11 mouse cellular contexts compared by ENCODE assay signal in the genomic region with DNA sequence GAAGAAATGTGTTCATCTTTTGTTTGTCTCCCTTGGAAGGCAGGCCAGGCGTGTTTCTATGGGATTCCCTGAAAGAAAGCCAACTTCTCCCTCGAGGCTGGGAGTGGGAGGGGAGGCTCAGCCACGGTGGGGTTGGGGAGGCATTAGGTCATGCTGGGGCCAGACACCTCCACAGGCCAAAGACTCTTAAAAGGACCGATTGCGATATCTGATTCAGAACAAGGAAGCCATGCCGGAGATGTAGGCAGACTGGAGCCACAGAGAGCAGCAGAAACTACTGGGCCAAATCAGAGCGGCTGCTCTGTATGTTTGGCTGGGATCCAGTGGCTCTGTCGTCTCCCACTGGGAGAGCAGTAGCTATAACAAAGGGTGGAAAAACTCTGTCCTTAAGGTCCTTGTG. TPM values are rescaled to one million over a fixed set of nuclear protein-coding genes. Genes with fewer than 3 reads are reported as not detected.
DNase-seq lines count a peak whose midpoint lies in the region; ATAC-seq and TF ChIP-seq lines count a peak whose summit lies in the region.
"Had no signal": no experiment of that assay in that cellular context is flagged by ENCODE, and none has a peak within 500 bp of the region (broad histone marks: within the 10 kb centered on the region; RNA-seq: fewer than 3 reads in every experiment).

No protein-coding gene starts in this region.

- no peaks in the 10 kb centered on the region for H3K36me3 ChIP-seq in hindbrain, postnatal 0 days (ENCODE audit: insufficient read depth, low read length)
- no peaks in the 10 kb centered on the region for H3K36me3 ChIP-seq in liver, postnatal 0 days (replicated peaks; ENCODE audit: insufficient read depth, low read length)
- H3K36me3 ChIP-seq: limb, embryonic 12.5 days had no signal

- no peak for TF ChIP-seq CTCF in hindbrain, postnatal 0 days (IDR thresholded peaks at IDR 0.05; ENCODE audit: low read depth)
- no peak for TF ChIP-seq CTCF in liver, postnatal 0 days (IDR thresholded peaks at IDR 0.05; ENCODE audit: low read depth)

- no peak overlapping the region for H3K4me3 ChIP-seq in hindbrain, postnatal 0 days (ENCODE audit: low read length)
- H3K4me3 ChIP-seq in liver, postnatal 0 days (ENCODE audit: low read depth, low read length): no peak overlapping the region
- H3K4me3 ChIP-seq: limb, embryonic 12.5 days had no signal

- H3K4me1 ChIP-seq in hindbrain, postnatal 0 days (ENCODE audit: insufficient read depth, low read length): peaks cover 32% of the 10 kb centered on the region
- H3K4me1 ChIP-seq in liver, postnatal 0 days (ENCODE audit: insufficient read depth): no peaks in the 10 kb centered on the region

- no peaks in the 10 kb centered on the region for H3K9me3 ChIP-seq in hindbrain, postnatal 0 days (ENCODE audit: low read length)
- no peaks in the 10 kb centered on the region for H3K9me3 ChIP-seq in liver, postnatal 0 days (ENCODE audit: low read length)
- H3K9me3 ChIP-seq: limb, embryonic 12.5 days had no signal

- H3K4me2 ChIP-seq in hindbrain, postnatal 0 days (ENCODE audit: low read depth, low read length): 0 out of 2 replicates have a peak overlapping the region, but pooled peaks have one; percentile 17
- no peak overlapping the region for H3K4me2 ChIP-seq in liver, postnatal 0 days (ENCODE audit: low read depth, low read length)
- H3K4me2 ChIP-seq: limb, embryonic 12.5 days had no signal

- H3K27ac ChIP-seq in hindbrain, postnatal 0 days: peak overlapping the region; percentile 37
- H3K27ac ChIP-seq in liver, postnatal 0 days (ENCODE audit: low read depth): no peak overlapping the region
- H3K27ac ChIP-seq: limb, embryonic 12.5 days had no signal

- WGBS in hindbrain, postnatal 0 days: 12% methylated on average over 8 of the region's 8 CpGs
- WGBS in liver, postnatal 0 days (ENCODE audit: insufficient replicate concordance): 55% methylated on average over 8 of the region's 8 CpGs

- ATAC-seq in hindbrain, postnatal 0 days: no peak
- no peak for ATAC-seq in liver, postnatal 0 days
- ATAC-seq in inflammation-experienced regulatory T-cells, adult 6 months: no peak

- no peak overlapping the region for H3K9ac ChIP-seq in hindbrain, postnatal 0 days (replicated peaks; ENCODE audit: low read length)
- H3K9ac ChIP-seq in liver, postnatal 0 days (replicated peaks): no peak overlapping the region
- H3K9ac ChIP-seq: limb, embryonic 12.5 days had no signal

- TF ChIP-seq EP300 in liver, postnatal 0 days (IDR thresholded peaks at IDR 0.05; ENCODE audit: low read depth): no peak

- H3K27me3 ChIP-seq in hindbrain, postnatal 0 days (ENCODE audit: insufficient read depth, low read length): no peaks in the 10 kb centered on the region
- H3K27me3 ChIP-seq in liver, postnatal 0 days (ENCODE audit: insufficient read depth, low read length): no peaks in the 10 kb centered on the region
- H3K27me3 ChIP-seq: limb, embryonic 12.5 days had no signal

- peak; percentile 56 for DNase-seq in cerebellum, adult 9-10 months
- no peak for DNase-seq in cerebellum, adult 11-12 months
- DNase-seq in urinary bladder, postnatal 14 days (ENCODE audit: low spot score): peak; percentile 14
- DNase-seq in urinary bladder, postnatal 36 days (ENCODE audit: low spot score in 2 of 2): no peak
- peak; percentile 81 for DNase-seq in hindbrain, postnatal 0 days (ENCODE audit: low spot score)
- no peak for DNase-seq in right cerebral cortex, postnatal 36 days (ENCODE audit: low spot score in 2 of 2)
- no peak for DNase-seq in liver, postnatal 0 days

RNA-seq across cellular contexts. Expression of a gene that starts 1.3 kb away (rescaled TPM):
- not detected in 2 replicates for total RNA-seq in hindbrain, postnatal 0 days (2014; rRNA removed)
- 0.58 and 1.3 TPM in 2 replicates for polyA plus RNA-seq in hindbrain, postnatal 0 days (2015; fragmentation: Nextera tagmentation; extraction: Ambion mirVana)
- not detected in 2 replicates for polyA plus RNA-seq in liver, postnatal 0 days (2015; fragmentation: Nextera tagmentation; extraction: Ambion mirVana)
- polyA plus RNA-seq in inflammation-experienced regulatory T-cells, adult 6 months (2017; shearing (Covaris generic)): not detected
- total RNA-seq: neutrophil, adult 5-6 weeks had no signal
- polyA plus RNA-seq: C2C12; limb, embryonic 12.5 days had no signal

Comparison
In these comparisons a context has a peak if more than half of its experiments do, and no peak if none do; other contexts are left out.
1. DNase-seq: peak in cerebellum, adult 9-10 months (single experiment), urinary bladder, postnatal 14 days (single experiment) and hindbrain, postnatal 0 days (single experiment); none in cerebellum, adult 11-12 months (single experiment), urinary bladder, postnatal 36 days (0 of 2), right cerebral cortex, postnatal 36 days (0 of 2) and liver, postnatal 0 days (single experiment).